Mouse (Mus musculus) gastrocnemius, postnatal 14 days (tissue): ENCODE data around the gene Sectm1a. TPM values are rescaled to one million over a fixed set of nuclear protein-coding genes. Genes with fewer than 3 reads are reported as not detected.

Experiments
- total RNA-seq, 2 experiments: library from RNA; stranded (reverse); gene quantifications; 2 replicates each; pipeline ENCODE4 v1.2.3; 2021

Gene Sectm1a
- total RNA-seq, 2 experiments from 2014 or later: not detected

Other genes starting within 250 kb of the Sectm1a start
- gene Ccdc57, start 148.3 kb downstream of the Sectm1a start, total RNA-seq: 1 to 10 TPM; 2.3 to 2.8 TPM
- 100 to 1,000 TPM; 272 to 355 TPM for gene Slc16a3, start 132.7 kb downstream of the Sectm1a start, total RNA-seq
- gene Csnk1d, start 89.9 kb downstream of the Sectm1a start, total RNA-seq: 10 to 100 TPM; 50.2 to 56.9 TPM
- gene Cd7, start 41.8 kb downstream of the Sectm1a start, total RNA-seq: not detected
- gene Sectm1b, start 17.7 kb downstream of the Sectm1a start, total RNA-seq: not detected
- not detected for gene Tex19.2, start 37.5 kb upstream of the Sectm1a start, total RNA-seq
- gene Tex19.1, start 64.9 kb upstream of the Sectm1a start, total RNA-seq: not detected
- gene Uts2r, start 79.1 kb upstream of the Sectm1a start, total RNA-seq: 1 to 10 TPM; 1.6 to 2.1 TPM
- 1 to 10 TPM; 6.0 to 7.7 TPM for gene Hexdc, start 123.2 kb upstream of the Sectm1a start, total RNA-seq
- gene Ogfod3, start 123.5 kb upstream of the Sectm1a start, total RNA-seq: 10 to 100 TPM; 10.0 to 12.0 TPM
- 1 to 10 TPM; 4.4 to 5.6 TPM for gene Cybc1, start 148.1 kb upstream of the Sectm1a start, total RNA-seq
- 10 to 100 TPM; 40.9 to 56.1 TPM for gene Narf, start 156.0 kb upstream of the Sectm1a start, total RNA-seq
- 10 to 100 TPM; 18.9 to 24.7 TPM for gene Foxk2, start 178.8 kb upstream of the Sectm1a start, total RNA-seq